Comparison of ENCODE assay signal across 11 mouse cellular contexts in genomic region chr5:91502366-91502765, GRCm38 (mm10).
"Had no signal": no experiment of that assay in that cellular context is flagged by ENCODE, and none has a peak within 500 bp of the region (broad histone marks: within the 10 kb centered on the region; RNA-seq: fewer than 3 reads in every experiment).

No protein-coding gene starts in this region.

- DNase-seq: retina, postnatal 1 day; right cerebral cortex, adult 18-20 months; right cerebral cortex, postnatal 14 days; right cerebral cortex, postnatal 25 days; right cerebral cortex, postnatal 4 days; spleen, adult 18-20 months; thymus, adult 2 months; thymus, postnatal 14 days; thymus, postnatal 25 days; thymus, postnatal 36 days; thymus, postnatal 4 days had no signal
